Mouse (Mus musculus): ENCODE measurements at regions not wholly inside any gene's neighbourhood (a gene's known extent, or its start where the extent isn't known, plus 50 kb on each side); places are given as distances from the start of the nearest gene placed in this dataset.

DNA sequence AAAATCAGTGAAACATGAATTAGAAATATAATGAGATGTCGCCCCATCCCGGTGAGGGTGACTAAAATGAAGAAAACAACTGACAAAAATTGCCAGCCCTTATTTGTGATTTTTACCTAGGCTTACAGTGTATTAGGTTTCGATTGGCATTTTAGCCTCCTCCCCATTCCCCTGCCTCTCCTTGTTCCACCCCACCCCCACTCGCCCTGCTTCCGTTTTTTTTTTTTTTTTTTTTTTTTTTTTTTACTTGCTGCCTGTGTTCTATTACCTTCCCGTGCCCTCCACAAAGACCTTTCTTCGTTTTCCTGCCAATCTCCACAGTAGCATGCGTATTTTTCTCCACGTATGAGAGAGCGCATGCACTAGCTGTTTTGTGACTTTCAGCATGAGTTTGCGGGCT is 435.3 kb upstream of the Gm10131 start:
- TF ChIP-seq CTCF (IDR thresholded peaks at IDR 0.05; ENCODE audit: borderline replicate concordance, insufficient read depth, low read depth, low read length), result no peak
- no peak for TF ChIP-seq POLR2A (IDR thresholded peaks at IDR 0.05; ENCODE audit: borderline replicate concordance, insufficient read depth, low read length)
